Mouse (Mus musculus): ENCODE results near the gene Pde4dip. TPM values are rescaled to one million over a fixed set of nuclear protein-coding genes. Genes with fewer than 3 reads are reported as not detected.

Pde4dip gene
- polyA plus RNA-seq, 1 experiment from 2014 or later: 22.4 TPM

- Histone ChIP-seq H3K4me1 (replicated peaks) (0 out of 2 replicates have a peak, but pooled peaks cover 2% of the 10 kb centered on the region), H3K4me3 (no peak overlapping the region), H3K27me3 (ENCODE audit: insufficient read depth, poor library complexity, severe bottlenecking) (no peaks in the 10 kb centered on the region), H3K9me3 (no peaks in the 10 kb centered on the region), H3K36me3 (no peaks in the 10 kb centered on the region), H3K27ac (no peak overlapping the region; the same call in 1 of the 2 replicates)
- WGBS: 85% methylated on average over 5 of the region's 5 CpGs
- DNase-seq (ENCODE audit: low spot score): no peak
These were observed 86.2 kb downstream of the Pde4dip start for GRCm38 (mm10) chr3:97802297-97802696.

- Histone ChIP-seq H3K4me1 (replicated peaks) (0 out of 2 replicates have a peak, but pooled peaks cover 2% of the 10 kb centered on the region), H3K27me3 (ENCODE audit: insufficient read depth, poor library complexity, severe bottlenecking) (no peaks in the 10 kb centered on the region), H3K27ac (no peak overlapping the region), H3K36me3 (no peaks in the 10 kb centered on the region), H3K4me3 (no peak overlapping the region), H3K9me3 (no peaks in the 10 kb centered on the region)
- 91% methylated on average over 3 of the region's 3 CpGs for WGBS
- DNase-seq (ENCODE audit: low spot score): no peak
These were observed 87.3 kb downstream of the Pde4dip start for GRCm38 (mm10) chr3:97801178-97801699.

GRCm38 (mm10) chr3:97800657-97801056, 87.8 kb downstream of the Pde4dip start:
- no peak overlapping the region for H3K27ac ChIP-seq
- H3K9me3 ChIP-seq: no peaks in the 10 kb centered on the region
- 0 out of 2 replicates have a peak, but pooled peaks cover 2% of the 10 kb centered on the region for H3K4me1 ChIP-seq (replicated peaks)
- DNase-seq (ENCODE audit: low spot score): no peak
- H3K36me3 ChIP-seq: no peaks in the 10 kb centered on the region
- no peak overlapping the region for H3K4me3 ChIP-seq
- 83% methylated on average over 5 of the region's 5 CpGs for WGBS
- no peaks in the 10 kb centered on the region for H3K27me3 ChIP-seq (ENCODE audit: insufficient read depth, poor library complexity, severe bottlenecking)

- Histone ChIP-seq H3K27me3 (ENCODE audit: insufficient read depth, poor library complexity, severe bottlenecking) (no peaks in the 10 kb centered on the region), H3K4me3 (no peak overlapping the region), H3K9me3 (no peaks in the 10 kb centered on the region), H3K27ac (no peak overlapping the region), H3K36me3 (no peaks in the 10 kb centered on the region), H3K4me1 (replicated peaks) (0 out of 2 replicates have a peak, but pooled peaks cover 2% of the 10 kb centered on the region)
- 75% methylated on average over 3 of the region's 3 CpGs for WGBS
- DNase-seq (ENCODE audit: low spot score): no peak
These were observed 88.5 kb downstream of the Pde4dip start for GRCm38 (mm10) chr3:97800004-97800403.

GRCm38 (mm10) chr3:97799267-97799666, 89.2 kb downstream of the Pde4dip start:
- no peaks in the 10 kb centered on the region for H3K36me3 ChIP-seq
- H3K4me3 ChIP-seq: no peak overlapping the region
- H3K27me3 ChIP-seq (ENCODE audit: insufficient read depth, poor library complexity, severe bottlenecking): no peaks in the 10 kb centered on the region
- DNase-seq (ENCODE audit: low spot score): no peak
- 0 out of 2 replicates have a peak, but pooled peaks cover 2% of the 10 kb centered on the region for H3K4me1 ChIP-seq (replicated peaks)
- H3K27ac ChIP-seq: no peak overlapping the region
- 64% methylated on average over 3 of the region's 3 CpGs for WGBS
- H3K9me3 ChIP-seq: no peaks in the 10 kb centered on the region

GRCm38 (mm10) chr3:97797371-97797770, 91.1 kb downstream of the Pde4dip start:
- 86% methylated on average over 6 of the region's 6 CpGs for WGBS
- Histone ChIP-seq H3K27me3 (ENCODE audit: insufficient read depth, poor library complexity, severe bottlenecking) (no peaks in the 10 kb centered on the region), H3K4me3 (no peak overlapping the region), H3K9me3 (no peaks in the 10 kb centered on the region), H3K4me1 (replicated peaks) (0 out of 2 replicates have a peak, but pooled peaks cover 2% of the 10 kb centered on the region), H3K36me3 (no peaks in the 10 kb centered on the region), H3K27ac (no peak overlapping the region)
- no peak for DNase-seq (ENCODE audit: low spot score)

- WGBS: 85% methylated on average over 8 of the region's 8 CpGs
These were observed 94.5 kb downstream of the Pde4dip start for GRCm38 (mm10) chr3:97793995-97794394.

GRCm38 (mm10) chr3:97790150-97790549, 98.4 kb downstream of the Pde4dip start:
- DNase-seq (ENCODE audit: low spot score): no peak
- 79% methylated on average over 1 of the region's 1 CpGs for WGBS

More at GRCm38 (mm10) chr3:97793995-97794394, 94.5 kb downstream of the Pde4dip start:
- Histone ChIP-seq H3K9me3 (0 out of 2 replicates have a peak, but pooled peaks cover 7% of the 10 kb centered on the region), H3K27ac (no peak overlapping the region), H3K27me3 (ENCODE audit: insufficient read depth, poor library complexity, severe bottlenecking) (no peaks in the 10 kb centered on the region), H3K4me1 (replicated peaks) (0 out of 2 replicates have a peak, but pooled peaks cover 2% of the 10 kb centered on the region), H3K36me3 (0 out of 2 replicates have a peak, but pooled peaks cover 3% of the 10 kb centered on the region), H3K4me3 (no peak overlapping the region)
- no peak for DNase-seq (ENCODE audit: low spot score)

GRCm38 (mm10) chr3:97789317-97789716, 99.2 kb downstream of the Pde4dip start:
- 0 out of 2 replicates have a peak, but pooled peaks cover 3% of the 10 kb centered on the region for H3K36me3 ChIP-seq
- DNase-seq (ENCODE audit: low spot score): no peak
- no peaks in the 10 kb centered on the region for H3K27me3 ChIP-seq (ENCODE audit: insufficient read depth, poor library complexity, severe bottlenecking)
- H3K9me3 ChIP-seq: 0 out of 2 replicates have a peak, but pooled peaks cover 7% of the 10 kb centered on the region
- H3K4me1 ChIP-seq (replicated peaks): no peaks in the 10 kb centered on the region
- H3K27ac ChIP-seq: no peak overlapping the region
- H3K4me3 ChIP-seq: no peak overlapping the region

More at GRCm38 (mm10) chr3:97790150-97790549, 98.4 kb downstream of the Pde4dip start:
- H3K4me1 ChIP-seq (replicated peaks): no peaks in the 10 kb centered on the region
- H3K27ac ChIP-seq: no peak overlapping the region
- 0 out of 2 replicates have a peak, but pooled peaks cover 3% of the 10 kb centered on the region for H3K36me3 ChIP-seq
- H3K9me3 ChIP-seq: 0 out of 2 replicates have a peak, but pooled peaks cover 7% of the 10 kb centered on the region
- no peak overlapping the region for H3K4me3 ChIP-seq
- H3K27me3 ChIP-seq (ENCODE audit: insufficient read depth, poor library complexity, severe bottlenecking): no peaks in the 10 kb centered on the region

- DNase-seq (ENCODE audit: low spot score): no peak
These were observed 112.3 kb downstream of the Pde4dip start for GRCm38 (mm10) chr3:97776195-97776594.

GRCm38 (mm10) chr3:97775742-97776141, 112.8 kb downstream of the Pde4dip start:
- no peaks in the 10 kb centered on the region for H3K4me1 ChIP-seq (replicated peaks)
- H3K27me3 ChIP-seq (ENCODE audit: insufficient read depth, poor library complexity, severe bottlenecking): no peaks in the 10 kb centered on the region
- no peaks in the 10 kb centered on the region for H3K9me3 ChIP-seq
- DNase-seq (ENCODE audit: low spot score): no peak
- H3K4me3 ChIP-seq: no peak overlapping the region
- no peak overlapping the region for H3K27ac ChIP-seq
- H3K36me3 ChIP-seq: no peaks in the 10 kb centered on the region
- 82% methylated on average over 2 of the region's 2 CpGs for WGBS

More at GRCm38 (mm10) chr3:97776195-97776594, 112.3 kb downstream of the Pde4dip start:
- Histone ChIP-seq H3K4me3 (no peak overlapping the region), H3K27ac (no peak overlapping the region), H3K9me3 (no peaks in the 10 kb centered on the region), H3K36me3 (no peaks in the 10 kb centered on the region), H3K4me1 (replicated peaks) (no peaks in the 10 kb centered on the region), H3K27me3 (ENCODE audit: insufficient read depth, poor library complexity, severe bottlenecking) (no peaks in the 10 kb centered on the region)
- WGBS: 60% methylated on average over 4 of the region's 4 CpGs

- Histone ChIP-seq H3K4me3 (no peak overlapping the region), H3K9me3 (no peaks in the 10 kb centered on the region), H3K27me3 (ENCODE audit: insufficient read depth, poor library complexity, severe bottlenecking) (no peaks in the 10 kb centered on the region), H3K4me1 (replicated peaks) (no peaks in the 10 kb centered on the region), H3K36me3 (no peaks in the 10 kb centered on the region), H3K27ac (no peak overlapping the region)
- DNase-seq (ENCODE audit: low spot score): no peak
- 76% methylated on average over 1 of the region's 1 CpGs for WGBS
These were observed 113.6 kb downstream of the Pde4dip start for GRCm38 (mm10) chr3:97774861-97775260.
